Mouse (Mus musculus) ES-E14 (cell line): ENCODE measurements around the gene Ddx5. TPM values are rescaled to one million over a fixed set of nuclear protein-coding genes. Genes with fewer than 3 reads are reported as not detected.

Source experiments
- DNase-seq: peaks from one replicate; pipeline ENCODE4 v3.0.0-alpha.2; 2013; ENCODE audit warnings: low read depth, low spot score
- H3K27ac ChIP-seq: 2 replicates; pipeline ENCODE4 v1.5.1; 2012; ENCODE audit warnings: low read depth, mild to moderate bottlenecking, low read length, moderate library complexity, mixed read lengths; ENCODE audit not compliant: poor library complexity, insufficient read depth, severe bottlenecking
- H3K36me3 ChIP-seq: 2 replicates; pipeline ENCODE4 v1.6.1; 2012; ENCODE audit warnings: mild to moderate bottlenecking, low read length, moderate library complexity, mixed read lengths; ENCODE audit not compliant: control insufficient read depth, poor library complexity, insufficient read depth, severe bottlenecking
- H3K4me1 ChIP-seq, 2 experiments: fragments of 150-350 bp in 1 of 2; sonication (generic) in 1 of 2; 2 replicates each; pipeline ENCODE4 v1.6.1; 2012; ENCODE audit warnings: low read length in 2 of 2, mild to moderate bottlenecking in 1 of 2, mixed read lengths in 1 of 2; ENCODE audit not compliant: control insufficient read depth in 2 of 2, insufficient read depth in 2 of 2, poor library complexity in 1 of 2
- H3K4me3 ChIP-seq, 2 experiments: fragments of 150-350 bp in 1 of 2; sonication (generic) in 1 of 2; 2 replicates each; pipeline ENCODE4 v1.5.1; 2012; ENCODE audit warnings: low read length in 2 of 2, low read depth in 1 of 2, mild to moderate bottlenecking in 1 of 2, mixed read lengths in 1 of 2; ENCODE audit not compliant: insufficient read depth in 1 of 2, poor library complexity in 1 of 2, severe bottlenecking in 1 of 2
- H3K9ac ChIP-seq: 2 replicates; pipeline ENCODE4 v1.6.1; 2012; ENCODE audit warnings: low read depth, mild to moderate bottlenecking, low read length, mixed read lengths; ENCODE audit not compliant: poor library complexity, insufficient read depth, severe bottlenecking
- H3K9me3 ChIP-seq: fragments of 150-350 bp; sonication (generic); 2 replicates; pipeline ENCODE4 v1.6.1; 2012; ENCODE audit warnings: low read depth, mild to moderate bottlenecking, low read length; ENCODE audit not compliant: control insufficient read depth, insufficient read depth
- CHD2 ChIP-seq: IDR thresholded peaks from 2 replicates; pipeline ENCODE4 v1.6.1; 2014; ENCODE audit warnings: mild to moderate bottlenecking, low read depth, low read length, inconsistent platforms
- HCFC1 ChIP-seq: IDR thresholded peaks from 2 replicates; pipeline ENCODE4 v1.6.1; 2012; ENCODE audit warnings: low read length, inconsistent platforms, borderline replicate concordance; ENCODE audit not compliant: insufficient read depth
- MAFK ChIP-seq: IDR thresholded peaks from 2 replicates; pipeline ENCODE4 v1.6.1; 2014; ENCODE audit warnings: mild to moderate bottlenecking, low read depth, low read length, inconsistent platforms; ENCODE audit not compliant: insufficient read depth
- ZC3H11A ChIP-seq: IDR thresholded peaks from 2 replicates; pipeline ENCODE4 v1.6.1; 2012; ENCODE audit warnings: low read depth, mild to moderate bottlenecking, inconsistent platforms, low read length, borderline replicate concordance
- ZNF384 ChIP-seq: IDR thresholded peaks from 2 replicates; pipeline ENCODE4 v1.6.1; 2012; ENCODE audit warnings: low read depth, low read length, inconsistent platforms
- in situ Hi-C, 2 experiments: fragments of 600-800 bp; cut with MboI; formaldehyde crosslinking; loops; one replicate each; pipeline ENCODE4 v1.15.1; 2025; ENCODE audit warnings: low sequenced_read_pairs in 2 of 2, inconsistent platforms in 1 of 2; ENCODE audit not compliant: unreplicated experiment in 2 of 2
- total RNA-seq: library from RNA; depleted of rRNA; stranded (reverse); fragments of 300-350 nt; gene quantifications from 2 replicates; pipeline ENCODE4 v1.2.3, GENCODE M21; 2012

The Ddx5 gene
- total RNA-seq, 1 experiment: 403 TPM

DNA sequence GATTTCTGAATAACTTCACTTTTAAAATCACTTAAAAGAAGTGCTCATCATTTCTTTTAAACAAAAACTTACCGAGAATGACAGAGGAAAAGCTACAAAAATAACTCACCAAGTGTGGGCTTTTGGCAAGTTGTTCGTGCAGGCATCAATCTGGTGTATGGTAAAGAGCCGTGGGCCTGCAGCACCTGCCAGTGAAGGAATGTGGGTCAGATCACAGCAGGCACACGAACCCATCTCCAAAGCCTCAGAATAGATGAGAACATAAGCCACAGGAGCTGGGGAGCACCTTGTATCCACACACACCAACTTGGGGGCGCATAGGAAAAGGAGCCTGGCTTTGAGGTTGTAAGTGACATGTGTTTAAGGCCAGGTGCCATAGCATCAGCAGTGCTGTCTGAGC is 33.9 kb upstream of the Ddx5 start:
- in situ Hi-C loops: no loop called here
- H3K4me1 ChIP-seq: no peaks in the 10 kb centered on the region
- H3K27ac ChIP-seq: no peak overlapping the region
- H3K9ac ChIP-seq: no peak overlapping the region
- no peaks in the 10 kb centered on the region for H3K9me3 ChIP-seq
- DNase-seq: no peak
- H3K4me3 ChIP-seq: no peak overlapping the region
- H3K36me3 ChIP-seq: peaks cover 16% of the 10 kb centered on the region
- TF ChIP-seq CHD2: no peak
- no peak for TF ChIP-seq ZNF384
- no peak for TF ChIP-seq HCFC1
- no peak for TF ChIP-seq MAFK
- no peak for TF ChIP-seq ZC3H11A

- no peaks in the 10 kb centered on the region for H3K9me3 ChIP-seq
- H3K9ac ChIP-seq: no peak overlapping the region
- H3K4me1 ChIP-seq: no peaks in the 10 kb centered on the region
- no peak for DNase-seq
- no peak for TF ChIP-seq ZC3H11A
- no peak for TF ChIP-seq CHD2
- no peak for TF ChIP-seq HCFC1
- TF ChIP-seq MAFK: no peak
- no peak for TF ChIP-seq ZNF384
- no peak overlapping the region for H3K27ac ChIP-seq
- in situ Hi-C loops: no loop called here
- H3K36me3 ChIP-seq: peaks cover 18% of the 10 kb centered on the region
- H3K4me3 ChIP-seq: no peak overlapping the region
These were observed 33.5 kb upstream of the Ddx5 start for GRCm38 (mm10) chr11:106822491-106822890.

- in situ Hi-C loops: no loop called here
- Histone ChIP-seq H3K4me1 (no peaks in the 10 kb centered on the region), H3K4me3 (no peak overlapping the region), H3K27ac (no peak overlapping the region), H3K9ac (no peak overlapping the region), H3K36me3 (peaks cover 24% of the 10 kb centered on the region), H3K9me3 (no peaks in the 10 kb centered on the region)
- DNase-seq: no peak
- TF ChIP-seq HCFC1: no peak
- no peak for TF ChIP-seq ZNF384
- TF ChIP-seq MAFK: no peak
- TF ChIP-seq CHD2: no peak
- TF ChIP-seq ZC3H11A: no peak
These were observed 32.4 kb upstream of the Ddx5 start for GRCm38 (mm10) chr11:106821397-106821796.

- H3K9ac ChIP-seq: no peak overlapping the region
- TF ChIP-seq MAFK (no peak), ZNF384 (no peak), ZC3H11A (no peak)
- in situ Hi-C loops: no loop called here
- H3K4me1 ChIP-seq: no peaks in the 10 kb centered on the region
- peaks cover 26% of the 10 kb centered on the region for H3K36me3 ChIP-seq
- H3K27ac ChIP-seq: no peak overlapping the region
- no peaks in the 10 kb centered on the region for H3K9me3 ChIP-seq
- DNase-seq: no peak
- H3K4me3 ChIP-seq: no peak overlapping the region
These were observed 32.0 kb upstream of the Ddx5 start for GRCm38 (mm10) chr11:106820972-106821371.

DNA sequence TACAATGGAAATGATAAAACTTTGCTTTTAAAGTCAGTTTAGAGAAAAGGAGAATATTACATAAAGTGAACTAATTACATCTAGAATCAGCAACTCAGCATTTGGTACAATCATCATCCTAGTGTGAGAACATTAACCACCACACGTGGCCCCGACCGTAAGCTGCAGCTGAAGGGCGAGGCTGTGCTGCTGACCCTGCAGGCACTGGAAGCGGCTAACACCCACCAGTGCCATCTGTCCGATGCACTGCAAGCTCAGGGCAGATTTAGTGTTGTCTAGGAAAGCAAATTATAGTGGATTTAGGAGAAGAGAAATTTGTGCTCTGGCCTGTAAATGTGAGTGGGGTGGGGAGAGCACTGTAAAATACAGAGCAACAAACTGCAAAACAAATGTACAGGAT is 31.3 kb upstream of the Ddx5 start:
- DNase-seq: no peak
- no peak overlapping the region for H3K9ac ChIP-seq
- no peak overlapping the region for H3K27ac ChIP-seq
- peaks cover 26% of the 10 kb centered on the region for H3K36me3 ChIP-seq
- H3K4me3 ChIP-seq: no peak overlapping the region
- H3K4me1 ChIP-seq: no peaks in the 10 kb centered on the region
- in situ Hi-C loops: no loop called here
- TF ChIP-seq ZNF384 (no peak), MAFK (no peak), CHD2 (no peak), ZC3H11A (no peak), HCFC1 (no peak)
- no peaks in the 10 kb centered on the region for H3K9me3 ChIP-seq
